Mouse (Mus musculus): ENCODE data around the gene Mettl7a1. TPM values are rescaled to one million over a fixed set of nuclear protein-coding genes. Genes with fewer than 3 reads are reported as not detected.
"Not testable (repeated sequence)": the region's sequence is repeated elsewhere in the genome, so short reads cannot be mapped to it uniquely, and the experiment has no call there.

Gene Mettl7a1
- polyA plus RNA-seq, 1 experiment from 2014 or later: 62.9 TPM

DNA sequence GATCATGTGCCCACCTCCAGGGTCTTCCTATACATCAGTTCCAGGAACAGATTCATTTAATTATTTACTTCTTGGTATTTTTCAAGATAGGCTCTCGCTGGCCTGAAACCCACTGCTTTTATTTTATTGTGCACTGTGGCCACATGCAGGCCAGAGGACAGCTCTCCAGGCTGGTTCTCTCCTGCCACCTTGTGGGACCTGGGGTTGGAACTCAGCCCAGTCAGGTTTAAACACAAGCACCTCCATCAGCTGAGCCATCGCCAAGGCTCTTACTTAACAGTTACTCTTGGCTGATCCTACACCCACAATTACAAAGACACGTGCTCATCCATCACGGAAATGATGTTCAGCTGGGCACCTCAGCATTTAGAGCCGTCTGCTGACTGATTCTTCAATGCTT is 17.2 kb downstream of the Mettl7a1 start:
- no peaks in the 10 kb centered on the region for H3K36me3 ChIP-seq (ENCODE audit: insufficient read depth, low read length)
- peak overlapping the region; percentile 87 for H3K27ac ChIP-seq (ENCODE audit: low read length)
- peak; percentile 27 for ATAC-seq
- no peak overlapping the region for H3K4me2 ChIP-seq (replicated peaks; ENCODE audit: low read depth, low read length)
- peaks cover 8% of the 10 kb centered on the region; the same call in 1 of the 2 replicates for H3K4me1 ChIP-seq (ENCODE audit: insufficient read depth, low read depth, low read length)
- no peak overlapping the region for H3K9ac ChIP-seq (replicated peaks; ENCODE audit: low read depth)
- DNase-seq (ENCODE audit: low spot score): peak; percentile 86
- TF ChIP-seq EP300 (IDR thresholded peaks at IDR 0.05) (no peak), CTCF (IDR thresholded peaks at IDR 0.05) (peak; percentile 74)
- H3K4me3 ChIP-seq (ENCODE audit: low read depth, low read length): no peak overlapping the region
- no peaks in the 10 kb centered on the region for H3K27me3 ChIP-seq (replicated peaks; ENCODE audit: insufficient read depth, low read length)
- no peaks in the 10 kb centered on the region for H3K9me3 ChIP-seq (ENCODE audit: low read length)
- WGBS: 38% methylated on average over 5 of the region's 5 CpGs

GRCm38 (mm10) chr15:100324021-100324591 is 20.2 kb downstream of the Mettl7a1 start:
- Histone ChIP-seq H3K27ac (ENCODE audit: low read length) (no peak overlapping the region), H3K4me3 (ENCODE audit: low read depth, low read length) (no peak overlapping the region), H3K4me1 (ENCODE audit: insufficient read depth, low read depth, low read length) (peaks cover 4% of the 10 kb centered on the region; the same call in 1 of the 2 replicates), H3K4me2 (replicated peaks; ENCODE audit: low read depth, low read length) (no peak overlapping the region), H3K9ac (replicated peaks; ENCODE audit: low read depth) (no peak overlapping the region), H3K9me3 (ENCODE audit: low read length) (no peaks in the 10 kb centered on the region), H3K27me3 (replicated peaks; ENCODE audit: insufficient read depth, low read length) (no peaks in the 10 kb centered on the region), H3K36me3 (ENCODE audit: insufficient read depth, low read length) (no peaks in the 10 kb centered on the region)
- ATAC-seq: no peak
- DNase-seq (ENCODE audit: low spot score): peak; percentile 48
- 56% methylated on average over 12 of the region's 12 CpGs for WGBS
- TF ChIP-seq EP300 (IDR thresholded peaks at IDR 0.05): no peak
- TF ChIP-seq CTCF (IDR thresholded peaks at IDR 0.05): no peak

DNA sequence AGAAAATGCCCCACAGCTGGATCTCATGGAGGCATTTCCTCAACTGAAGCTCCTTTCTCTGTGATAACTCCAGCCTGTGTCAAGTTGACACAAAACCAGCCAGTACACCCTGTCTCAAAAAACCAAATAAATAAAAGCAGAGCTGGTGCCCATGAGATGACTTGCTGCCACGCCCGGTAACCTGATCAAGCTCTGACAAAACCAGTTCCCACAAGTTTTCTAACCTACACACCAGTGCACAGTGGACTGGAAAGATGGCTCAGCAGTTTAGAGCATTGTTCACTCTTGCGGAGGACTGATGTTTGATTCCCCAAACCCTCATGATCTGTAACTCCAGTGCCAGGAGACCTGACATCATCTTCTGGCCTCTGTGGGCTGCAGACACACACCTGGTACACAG is 21.3 kb downstream of the Mettl7a1 start:
- Histone ChIP-seq H3K27ac (ENCODE audit: low read length) (no peak overlapping the region), H3K36me3 (ENCODE audit: insufficient read depth, low read length) (no peaks in the 10 kb centered on the region), H3K4me1 (ENCODE audit: insufficient read depth, low read depth, low read length) (peaks cover 2% of the 10 kb centered on the region; the same call in 1 of the 2 replicates), H3K27me3 (replicated peaks; ENCODE audit: insufficient read depth, low read length) (no peaks in the 10 kb centered on the region), H3K4me2 (replicated peaks; ENCODE audit: low read depth, low read length) (no peak overlapping the region), H3K4me3 (ENCODE audit: low read depth, low read length) (no peak overlapping the region), H3K9ac (replicated peaks; ENCODE audit: low read depth) (no peak overlapping the region), H3K9me3 (ENCODE audit: low read length) (no peaks in the 10 kb centered on the region)
- 83% methylated on average over 3 of the region's 3 CpGs for WGBS
- ATAC-seq (no peak), DNase-seq (ENCODE audit: low spot score) (no peak)
- TF ChIP-seq EP300 (IDR thresholded peaks at IDR 0.05): no peak
- no peak for TF ChIP-seq CTCF (IDR thresholded peaks at IDR 0.05)

GRCm38 (mm10) chr15:100328089-100328488 is 24.1 kb downstream of the Mettl7a1 start:
- H3K36me3 ChIP-seq (ENCODE audit: insufficient read depth, low read length); H3K27me3 ChIP-seq (replicated peaks; ENCODE audit: insufficient read depth, low read length); H3K9ac ChIP-seq (replicated peaks; ENCODE audit: low read depth); H3K4me2 ChIP-seq (replicated peaks; ENCODE audit: low read depth, low read length); H3K4me3 ChIP-seq (ENCODE audit: low read depth, low read length); ATAC-seq; H3K9me3 ChIP-seq (ENCODE audit: low read length); H3K4me1 ChIP-seq (ENCODE audit: insufficient read depth, low read depth, low read length); H3K27ac ChIP-seq (ENCODE audit: low read length); DNase-seq (ENCODE audit: low spot score): not testable (repeated sequence)
- TF ChIP-seq CTCF (IDR thresholded peaks at IDR 0.05): peak; percentile 47
- 65% methylated on average over 3 of the region's 4 CpGs for WGBS

DNA sequence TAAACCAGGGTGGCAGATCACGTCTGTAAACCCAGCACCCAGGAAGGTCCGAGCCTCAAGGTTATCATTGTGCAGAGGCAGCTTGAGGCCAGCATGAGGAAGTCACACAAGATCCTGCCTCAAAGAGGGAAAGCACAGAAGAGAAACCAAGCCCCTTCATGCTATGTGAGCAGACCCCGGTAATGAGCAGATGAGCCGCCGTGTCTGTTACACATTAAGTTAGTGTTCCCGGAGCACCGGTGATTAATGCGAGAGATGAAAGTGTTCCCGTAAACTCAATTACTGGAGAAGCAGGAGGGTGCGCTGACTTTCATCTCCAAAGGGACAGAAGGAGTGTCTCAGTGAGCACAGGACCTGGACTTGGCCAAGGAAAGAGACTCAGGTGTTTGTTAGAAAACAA is 25.4 kb downstream of the Mettl7a1 start:
- not testable (repeated sequence) for H3K9me3 ChIP-seq (ENCODE audit: low read length); ATAC-seq; H3K4me1 ChIP-seq (ENCODE audit: insufficient read depth, low read depth, low read length); H3K27ac ChIP-seq (ENCODE audit: low read length); DNase-seq (ENCODE audit: low spot score); H3K36me3 ChIP-seq (ENCODE audit: insufficient read depth, low read length); H3K4me3 ChIP-seq (ENCODE audit: low read depth, low read length); H3K9ac ChIP-seq (replicated peaks; ENCODE audit: low read depth); H3K4me2 ChIP-seq (replicated peaks; ENCODE audit: low read depth, low read length); H3K27me3 ChIP-seq (replicated peaks; ENCODE audit: insufficient read depth, low read length)
- 84% methylated on average over 9 of the region's 10 CpGs for WGBS

DNA sequence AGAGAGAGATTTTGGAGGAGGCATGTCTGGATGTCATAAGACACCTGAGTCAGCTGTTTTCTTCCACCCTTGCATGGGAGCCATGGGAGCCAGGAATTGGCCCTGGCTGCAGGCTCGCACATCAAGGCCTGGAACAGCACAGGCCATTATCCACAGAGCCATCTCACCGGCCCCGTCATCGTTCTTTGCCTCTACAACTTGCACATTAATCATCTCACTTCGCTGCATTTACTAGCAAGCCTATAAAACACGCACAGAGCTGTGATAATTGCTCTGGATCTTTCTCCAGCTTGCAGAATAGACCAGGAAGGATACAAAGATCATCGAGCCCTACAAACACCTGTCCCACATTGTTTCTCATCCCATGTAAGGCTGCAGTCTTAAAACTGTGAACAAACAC is 26.8 kb downstream of the Mettl7a1 start:
- 82% methylated on average over 7 of the region's 7 CpGs for WGBS
- H3K9ac ChIP-seq (replicated peaks; ENCODE audit: low read depth): no peak overlapping the region
- ATAC-seq: no peak
- DNase-seq (ENCODE audit: low spot score): no peak
- H3K27ac ChIP-seq (ENCODE audit: low read length): no peak overlapping the region
- no peak for TF ChIP-seq EP300 (IDR thresholded peaks at IDR 0.05)
- TF ChIP-seq CTCF (IDR thresholded peaks at IDR 0.05): no peak
- no peaks in the 10 kb centered on the region for H3K9me3 ChIP-seq (ENCODE audit: low read length)
- no peak overlapping the region for H3K4me3 ChIP-seq (ENCODE audit: low read depth, low read length)
- no peaks in the 10 kb centered on the region for H3K36me3 ChIP-seq (ENCODE audit: insufficient read depth, low read length)
- H3K4me1 ChIP-seq (ENCODE audit: insufficient read depth, low read depth, low read length): no peaks in the 10 kb centered on the region
- no peak overlapping the region for H3K4me2 ChIP-seq (replicated peaks; ENCODE audit: low read depth, low read length)
- H3K27me3 ChIP-seq (replicated peaks; ENCODE audit: insufficient read depth, low read length): no peaks in the 10 kb centered on the region

All from lung, postnatal 0 days (tissue).